In the genomic region with DNA sequence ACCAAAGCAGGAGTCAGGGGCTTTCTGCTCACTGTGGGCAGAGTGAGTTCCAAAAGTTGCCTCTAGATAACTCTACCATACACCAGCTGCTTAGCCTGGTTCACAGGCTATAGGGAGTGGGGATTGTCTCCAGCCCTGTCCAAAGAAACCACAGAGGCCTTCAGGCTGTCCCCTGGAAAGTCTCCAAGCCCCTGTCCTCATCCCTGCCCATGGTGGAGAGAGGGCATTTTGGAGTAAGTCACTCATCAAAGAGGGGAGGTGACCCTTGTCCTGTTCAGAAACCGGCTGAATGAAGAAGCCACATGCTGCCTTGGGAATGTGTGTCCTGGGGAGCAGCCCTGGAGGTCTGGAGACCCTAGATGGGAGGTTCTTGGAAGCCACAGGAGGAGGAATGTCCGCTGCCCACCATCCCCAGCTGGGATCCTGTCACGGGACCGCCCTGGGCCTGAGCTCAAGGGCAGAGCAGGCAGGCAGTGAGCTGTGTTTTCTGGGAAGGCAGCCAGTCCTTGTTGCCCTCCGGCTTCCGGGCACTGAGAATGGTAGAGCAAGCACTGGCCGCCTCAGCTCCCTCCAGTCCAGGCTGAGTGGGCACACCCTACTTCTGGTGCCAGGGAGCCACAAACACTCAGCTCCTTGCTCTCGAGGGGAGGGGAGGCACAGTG, we compare ENCODE assay signal across 9 mouse cellular contexts.
A peak's percentile ranks its signal among the peaks of the same experiment; 100 is the strongest.
DNase-seq lines count a peak whose midpoint lies in the region; ATAC-seq and TF ChIP-seq lines count a peak whose summit lies in the region.
"Had no signal": no experiment of that assay in that cellular context is flagged by ENCODE, and none has a peak within 500 bp of the region (broad histone marks: within the 10 kb centered on the region; RNA-seq: fewer than 3 reads in every experiment).

No protein-coding gene starts in this region.

- TF ChIP-seq CTCF in left cerebral cortex, adult 2 months (IDR thresholded peaks at IDR 0.05), result no peak
- no peak for TF ChIP-seq CTCF in small intestine, adult 2 months (IDR thresholded peaks at IDR 0.05; ENCODE audit: extremely low read depth, insufficient read length, insufficient replicate concordance, low read depth, low read length)

- H3K36me3 ChIP-seq in forebrain, embryonic 13.5 days (ENCODE audit: poor library complexity, severe bottlenecking), result no peaks in the 10 kb centered on the region
- H3K36me3 ChIP-seq in forebrain, embryonic 11.5 days (ENCODE audit: control insufficient read depth, insufficient read depth, low read length), result no peaks in the 10 kb centered on the region
- H3K36me3 ChIP-seq in embryonic facial prominence, embryonic 12.5 days, result no peaks in the 10 kb centered on the region
- H3K36me3 ChIP-seq in small intestine, adult 2 months (ENCODE audit: control insufficient read depth, insufficient read depth, low read length), result no peaks in the 10 kb centered on the region
- H3K36me3 ChIP-seq: limb, embryonic 13.5 days had no signal

- H3K4me2 ChIP-seq in forebrain, embryonic 13.5 days, result no peak overlapping the region
- H3K4me2 ChIP-seq in forebrain, embryonic 11.5 days (ENCODE audit: low read depth, low read length, severe bottlenecking), result no peak overlapping the region
- H3K4me2 ChIP-seq in embryonic facial prominence, embryonic 12.5 days (replicated peaks), result no peak overlapping the region

- H3K9ac ChIP-seq in forebrain, embryonic 13.5 days, result no peak overlapping the region
- H3K9ac ChIP-seq in forebrain, embryonic 11.5 days (ENCODE audit: low read length), result no peak overlapping the region
- no peak overlapping the region for H3K9ac ChIP-seq in embryonic facial prominence, embryonic 12.5 days

- no peak for DNase-seq in forebrain, embryonic 11.5 days (ENCODE audit: low spot score)
- peak; percentile 85 for DNase-seq in adipocyte (ENCODE audit: low spot score)
- peak; percentile 76 to 83 for DNase-seq in heart, postnatal 10 days
- peak; percentile 37 to 61 for DNase-seq in left cerebral cortex, adult 2 months (ENCODE audit: extremely low spot score in 1 of 2, low spot score in 2 of 2)
- no peak for DNase-seq in c-Kit-positive CD71-positive TER-119-positive erythroid progenitor cells, embryonic 14.5 days (ENCODE audit: low spot score)

- no peak overlapping the region for H3K4me3 ChIP-seq in forebrain, embryonic 13.5 days
- H3K4me3 ChIP-seq in forebrain, embryonic 11.5 days (ENCODE audit: low read depth, low read length), result no peak overlapping the region
- no peak overlapping the region for H3K4me3 ChIP-seq in embryonic facial prominence, embryonic 12.5 days
- H3K4me3 ChIP-seq in left cerebral cortex, adult 2 months, result no peak overlapping the region
- H3K4me3 ChIP-seq in small intestine, adult 2 months (ENCODE audit: low read depth, low read length), result no peak overlapping the region

- H3K4me1 ChIP-seq in forebrain, embryonic 13.5 days, result peaks cover 30% of the 10 kb centered on the region
- H3K4me1 ChIP-seq in forebrain, embryonic 11.5 days (replicated peaks; ENCODE audit: control insufficient read depth, insufficient read depth, low read length), result peaks cover 8% of the 10 kb centered on the region
- H3K4me1 ChIP-seq in embryonic facial prominence, embryonic 12.5 days, result peaks cover 78% of the 10 kb centered on the region
- peaks cover 15% of the 10 kb centered on the region for H3K4me1 ChIP-seq in small intestine, adult 2 months (ENCODE audit: control insufficient read depth, insufficient read depth, insufficient read length, low read length)

- WGBS in forebrain, embryonic 13.5 days, result 63% methylated on average over 8 of the region's 8 CpGs
- 73% methylated on average over 8 of the region's 8 CpGs for WGBS in forebrain, embryonic 11.5 days
- WGBS in embryonic facial prominence, embryonic 12.5 days, result 71% methylated on average over 8 of the region's 8 CpGs
- WGBS in small intestine, adult 2 months, result 59% methylated on average over 8 of the region's 8 CpGs

- intact Hi-C loops in heart, postnatal 10 days (cut with DNase I), result loop anchor here (1.0 to 2.0 kb wide), 6 partner anchors 119 to 460 kb away; no protein-coding TSS in a partner anchor
- intact Hi-C loops in left cerebral cortex, adult 2 months (cut with DNase I), result loop anchor here (1.0 to 5.0 kb wide), 5 partner anchors 47 to 460 kb away; a partner anchor contains a TSS

- no peak overlapping the region for H3K27ac ChIP-seq in forebrain, embryonic 13.5 days
- H3K27ac ChIP-seq in forebrain, embryonic 11.5 days (ENCODE audit: low read depth, low read length), result no peak overlapping the region
- H3K27ac ChIP-seq in embryonic facial prominence, embryonic 12.5 days, result peak overlapping the region; percentile 25; the same call in 1 of the 2 replicates
- H3K27ac ChIP-seq in left cerebral cortex, adult 2 months, result no peak overlapping the region
- H3K27ac ChIP-seq in small intestine, adult 2 months (ENCODE audit: insufficient read depth, low read depth, low read length), result peak overlapping the region; percentile 69; the same call in 1 of the 2 replicates

- ATAC-seq in forebrain, embryonic 13.5 days, result peak; percentile 31; the same call in 1 of the 2 replicates
- no peak for ATAC-seq in forebrain, embryonic 11.5 days (replicated peaks; ENCODE audit: low FRiP score)
- ATAC-seq in embryonic facial prominence, embryonic 12.5 days (ENCODE audit: insufficient number of reproducible peaks, insufficient read depth, low FRiP score, low TSS enrichment), result no peak

- no peak for TF ChIP-seq POLR2A in small intestine, adult 2 months (IDR thresholded peaks at IDR 0.05; ENCODE audit: low read depth, low read length)

- H3K9me3 ChIP-seq in forebrain, embryonic 13.5 days (replicated peaks), result no peaks in the 10 kb centered on the region
- no peaks in the 10 kb centered on the region for H3K9me3 ChIP-seq in forebrain, embryonic 11.5 days (ENCODE audit: control insufficient read depth, low read length)
- no peaks in the 10 kb centered on the region for H3K9me3 ChIP-seq in embryonic facial prominence, embryonic 12.5 days
- H3K9me3 ChIP-seq: limb, embryonic 13.5 days had no signal

- H3K27me3 ChIP-seq in forebrain, embryonic 13.5 days, result peaks cover 49% of the 10 kb centered on the region
- peaks cover 19% of the 10 kb centered on the region for H3K27me3 ChIP-seq in forebrain, embryonic 11.5 days (ENCODE audit: control insufficient read depth, insufficient read depth, low read length)
- H3K27me3 ChIP-seq in embryonic facial prominence, embryonic 12.5 days, result peaks cover 5% of the 10 kb centered on the region; the same call in 1 of the 2 replicates
- H3K27me3 ChIP-seq in small intestine, adult 2 months (ENCODE audit: control insufficient read depth, insufficient read depth, low read length), result no peaks in the 10 kb centered on the region

Comparison
In these comparisons a context has a peak if more than half of its experiments do, and no peak if none do; other contexts are left out.
1. H3K27ac ChIP-seq: peak in embryonic facial prominence, embryonic 12.5 days (single experiment) and small intestine, adult 2 months (single experiment); none in forebrain, embryonic 13.5 days (single experiment), forebrain, embryonic 11.5 days (single experiment) and left cerebral cortex, adult 2 months (single experiment).
2. DNase-seq: peak in adipocyte (single experiment), heart, postnatal 10 days (2 of 2) and left cerebral cortex, adult 2 months (2 of 2); none in forebrain, embryonic 11.5 days (single experiment) and c-Kit-positive CD71-positive TER-119-positive erythroid progenitor cells, embryonic 14.5 days (single experiment).